Mouse (Mus musculus): ENCODE results near the gene Hspb1.

Gene Hspb1

GRCm38 (mm10) chr5:135914156-135914555 is 26.4 kb downstream of the Hspb1 start:
- DNase-seq: peak; percentile 86

GRCm38 (mm10) chr5:135916051-135916565 is 28.4 kb downstream of the Hspb1 start:
- no peak for DNase-seq

- DNase-seq: no peak
These were observed 28.9 kb downstream of the Hspb1 start for GRCm38 (mm10) chr5:135916601-135917000.

- no peak for DNase-seq
These were observed 29.8 kb downstream of the Hspb1 start for GRCm38 (mm10) chr5:135917327-135918058.

GRCm38 (mm10) chr5:135918059-135918437 is 30.3 kb downstream of the Hspb1 start:
- no peak for DNase-seq

- DNase-seq: no peak
These were observed 30.9 kb downstream of the Hspb1 start for GRCm38 (mm10) chr5:135918593-135918992.

- no peak for DNase-seq
These were observed 32.2 kb downstream of the Hspb1 start for GRCm38 (mm10) chr5:135919902-135920301.

- no peak for DNase-seq
These were observed 36.2 kb downstream of the Hspb1 start for GRCm38 (mm10) chr5:135923901-135924300.

GRCm38 (mm10) chr5:135929685-135930424 is 42.1 kb downstream of the Hspb1 start:
- no peak for DNase-seq

- no peak for DNase-seq
These were observed 43.8 kb downstream of the Hspb1 start for GRCm38 (mm10) chr5:135931526-135931925.

GRCm38 (mm10) chr5:135932359-135932758 is 44.6 kb downstream of the Hspb1 start:
- DNase-seq: no peak

- no peak for DNase-seq
These were observed 45.6 kb downstream of the Hspb1 start for GRCm38 (mm10) chr5:135933222-135933899.

GRCm38 (mm10) chr5:135933900-135934441 is 46.3 kb downstream of the Hspb1 start:
- DNase-seq: peak; percentile 78

GRCm38 (mm10) chr5:135934481-135935175 is 46.9 kb downstream of the Hspb1 start, which contains the start of gene Ywhag:
Gene Ywhag, minus strand, starts transcription at chr5:135934616.
- DNase-seq: peak; percentile 98

- DNase-seq: no peak
These were observed 47.4 kb downstream of the Hspb1 start for GRCm38 (mm10) chr5:135935176-135935523.

GRCm38 (mm10) chr5:135935641-135936190 is 48.0 kb downstream of the Hspb1 start:
- DNase-seq: no peak

Measured in lung, postnatal 36 days (tissue).